Mouse (Mus musculus) liver (tissue): ENCODE measurements around the gene Oma1.

Experiments used
- DNase-seq: peaks from one replicate; pipeline ENCODE4 v3.0.0-alpha.2; 2020; ENCODE audit warnings: mixed read lengths

The Oma1 gene

DNA sequence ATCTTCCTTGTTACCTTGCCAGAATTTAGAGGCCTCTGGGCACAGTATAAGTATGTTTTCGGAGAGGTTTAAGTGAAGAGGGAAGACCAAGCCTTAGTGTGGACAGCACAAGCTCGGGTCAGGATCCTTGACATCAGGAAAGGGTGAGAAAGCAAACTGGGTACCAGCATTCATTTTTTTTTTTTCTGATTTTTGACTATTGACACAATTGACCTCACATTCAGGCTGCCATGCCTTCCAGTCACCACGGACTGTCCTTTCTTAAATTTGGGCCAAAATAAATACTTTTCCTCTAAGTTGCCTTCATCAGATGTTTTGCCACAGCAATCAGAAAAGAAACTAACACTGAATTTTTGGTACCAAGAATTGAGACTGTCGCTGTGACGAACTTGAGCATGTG lies 68.6 kb downstream of the Oma1 start:
- DNase-seq, result no peak

DNA sequence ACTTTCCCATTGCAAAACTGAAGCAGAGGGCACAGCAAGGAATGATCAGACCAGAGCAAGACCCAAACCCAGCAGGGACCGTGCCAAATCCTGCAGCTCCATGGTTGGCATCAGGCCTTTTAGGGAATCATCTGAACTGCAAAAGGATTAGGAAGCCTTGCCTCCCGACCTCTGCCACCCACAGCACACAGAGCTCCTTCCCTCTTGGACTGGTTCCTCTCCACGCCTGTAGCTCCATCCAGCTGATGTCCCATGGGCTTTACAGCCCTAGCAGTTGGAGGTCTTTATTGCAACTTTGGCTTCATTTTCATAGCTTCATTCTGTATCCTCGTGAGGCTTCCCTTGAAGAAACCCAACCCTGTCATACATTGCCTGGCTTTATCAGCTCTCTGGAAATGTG lies 71.4 kb downstream of the Oma1 start:
- no peak for DNase-seq

DNA sequence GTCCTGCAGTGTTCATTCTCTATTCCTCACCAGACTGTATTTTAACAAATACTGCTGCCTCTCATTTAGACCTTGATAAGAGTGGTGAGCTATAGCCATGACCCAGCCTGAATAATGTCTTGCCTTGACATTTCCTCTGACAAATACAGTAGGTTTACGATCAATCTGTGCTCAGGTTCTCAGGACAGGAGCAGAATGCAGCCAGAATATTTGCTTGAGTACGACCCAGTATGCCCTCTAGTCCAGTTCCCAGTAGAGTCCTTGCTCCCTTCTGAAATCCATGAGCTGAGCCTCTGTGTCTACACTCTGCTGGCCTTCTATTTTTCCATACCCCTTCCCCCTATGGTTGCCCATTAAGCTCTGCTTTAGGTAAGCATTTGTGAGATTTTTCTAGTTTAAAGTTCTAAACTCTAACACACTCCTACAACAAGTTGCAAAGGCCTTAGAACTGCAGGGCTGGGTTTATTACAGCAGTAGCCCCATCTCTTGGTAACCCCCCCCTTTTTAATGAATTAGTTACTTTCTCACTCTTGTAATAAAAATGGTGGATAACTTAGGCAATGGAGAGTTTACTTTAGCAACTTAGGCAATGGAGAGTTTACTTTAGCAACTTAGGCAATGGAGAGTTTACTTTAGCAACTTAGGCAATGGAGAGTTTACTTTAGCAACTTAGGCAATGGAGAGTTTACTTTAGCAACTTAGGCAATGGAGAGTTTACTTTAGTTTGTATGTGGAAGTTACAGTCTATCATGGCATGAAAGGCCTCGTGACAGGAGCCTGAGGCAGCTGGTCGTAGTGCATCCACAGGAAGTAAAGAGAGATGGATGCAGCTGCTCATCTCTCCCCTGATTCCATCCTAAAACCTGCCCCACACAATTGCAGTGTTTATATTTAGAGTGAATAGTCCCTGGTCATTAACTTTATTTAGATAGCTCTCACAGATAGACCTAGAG lies 72.5 kb downstream of the Oma1 start:
- peak; percentile 17 for DNase-seq

DNA sequence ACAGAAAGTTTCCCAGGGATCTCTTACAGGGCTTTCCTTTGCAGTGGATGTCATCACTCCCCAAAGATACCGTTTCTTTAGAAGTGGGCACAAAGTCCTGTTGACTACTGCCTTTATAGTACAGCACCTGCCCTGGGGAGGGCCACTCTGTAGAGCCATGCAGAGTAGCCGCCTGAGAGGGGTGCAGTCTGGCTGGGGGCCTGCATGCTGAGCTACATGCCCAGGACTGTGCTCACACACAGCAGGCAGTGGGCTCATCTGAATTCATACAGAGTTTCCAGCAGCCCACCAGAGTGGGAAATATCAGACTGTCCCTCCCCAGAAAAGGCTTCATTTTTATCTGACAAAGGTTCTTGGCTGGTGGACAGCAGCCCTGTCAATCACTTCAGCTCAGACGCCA lies 73.7 kb downstream of the Oma1 start:
- no peak for DNase-seq

DNA sequence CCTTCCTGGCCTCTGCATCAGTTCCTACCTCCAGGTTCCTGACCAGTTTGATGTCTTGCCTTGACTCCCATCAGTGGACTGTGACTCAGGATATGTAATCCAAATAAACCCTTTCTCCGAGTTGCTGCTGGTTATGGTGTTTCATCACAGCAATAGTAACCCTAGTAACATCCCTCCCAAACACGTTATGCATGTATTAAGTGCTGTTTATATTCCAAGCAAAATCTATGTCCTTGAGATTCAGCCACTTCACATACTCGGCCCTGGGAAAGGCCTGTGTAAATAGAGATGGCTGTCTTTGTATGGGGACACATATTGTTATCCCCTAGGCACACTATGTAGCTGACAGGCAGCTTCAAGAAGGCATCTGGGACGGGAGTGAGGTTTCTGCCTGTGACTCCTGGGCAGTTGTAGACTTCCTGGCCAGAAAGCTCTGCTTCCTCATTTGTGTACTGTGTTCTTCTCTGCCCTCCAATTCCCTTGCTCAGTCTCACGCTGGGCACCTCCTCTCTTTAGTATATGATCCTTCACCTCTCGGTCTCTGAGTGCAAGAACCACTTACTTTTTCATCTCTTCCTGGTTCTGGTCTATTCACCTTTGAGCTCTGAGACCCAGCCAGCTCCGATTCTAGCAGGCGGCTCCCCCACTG lies 75.0 kb downstream of the Oma1 start:
- DNase-seq, result no peak

DNA sequence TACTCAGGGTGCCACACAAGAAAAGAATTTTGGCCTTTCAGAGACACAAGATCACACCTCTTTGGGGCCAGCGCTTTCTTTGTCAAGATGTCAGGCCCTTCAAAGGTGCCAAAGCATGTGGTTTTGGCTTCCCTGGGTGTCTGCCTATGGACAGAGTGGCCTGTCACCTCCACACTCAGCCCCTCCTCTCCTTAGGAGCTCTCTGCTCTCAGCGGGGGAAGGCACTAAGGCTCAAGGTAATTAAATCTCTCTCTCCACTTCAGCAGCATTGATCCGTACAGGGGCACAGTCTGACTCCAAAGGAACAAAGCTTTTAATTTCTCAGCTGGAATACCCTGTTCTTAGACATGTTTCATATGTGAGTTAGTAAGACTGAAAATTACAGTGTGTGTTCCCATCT lies 76.0 kb downstream of the Oma1 start:
- DNase-seq, result no peak

DNA sequence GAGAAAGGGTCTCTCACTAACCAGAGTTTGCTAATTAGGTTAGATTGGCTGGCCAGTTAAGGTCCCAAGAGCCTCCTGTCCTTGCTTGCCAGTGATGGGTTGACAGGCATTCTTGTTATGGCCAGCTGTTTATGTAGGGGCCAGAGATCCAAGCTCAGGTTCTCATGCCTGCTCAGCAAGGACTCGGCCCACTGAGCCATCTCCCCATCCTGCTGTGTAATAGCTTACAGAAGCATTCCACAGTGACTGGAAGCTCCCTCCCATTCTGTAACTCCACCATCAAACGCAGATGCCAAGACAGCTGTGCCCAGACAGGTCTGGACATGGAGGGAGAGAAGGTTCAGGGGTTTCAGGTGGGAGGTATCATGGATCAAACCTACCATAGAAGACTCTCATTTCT lies 76.9 kb downstream of the Oma1 start:
- DNase-seq, result no peak

DNA sequence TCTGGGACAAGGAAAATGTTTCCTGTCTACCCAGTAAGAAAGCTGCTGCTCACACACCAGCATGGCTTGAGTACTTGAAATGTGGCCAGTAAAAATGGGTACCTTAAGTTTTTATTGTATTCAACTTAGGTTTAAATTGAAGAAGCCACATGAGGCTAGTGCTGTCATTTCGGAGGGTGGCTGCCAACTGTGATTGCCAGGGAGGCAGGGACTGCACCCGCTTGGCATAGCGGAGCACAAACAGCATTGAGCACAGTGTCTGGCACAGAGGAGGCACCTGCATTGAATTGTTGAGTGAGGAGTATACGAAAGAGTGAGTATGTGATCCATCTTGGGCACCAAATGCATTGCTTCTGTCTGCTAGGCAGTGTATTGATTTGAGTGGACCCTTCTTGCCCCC lies 81.5 kb downstream of the Oma1 start:
- no peak for DNase-seq

DNA sequence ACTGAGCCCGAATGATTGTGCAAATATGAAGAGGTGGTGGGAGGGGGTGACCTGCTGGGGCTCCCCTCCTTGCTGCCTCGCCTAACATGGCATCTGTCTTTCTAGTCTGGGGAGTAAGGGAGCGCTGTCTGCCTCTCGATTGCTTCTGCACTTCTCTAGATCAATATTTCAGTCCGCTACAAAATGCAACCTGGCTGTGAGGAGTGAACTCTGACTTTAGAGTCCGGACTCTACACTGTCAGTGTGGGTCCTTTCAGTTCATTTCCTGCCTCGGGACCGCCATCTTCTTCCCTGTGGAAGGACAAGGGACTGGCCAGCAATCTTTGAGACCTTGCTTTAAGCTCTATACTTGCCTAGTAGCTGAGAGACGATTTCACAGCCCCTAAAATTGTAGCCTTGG lies 82.3 kb downstream of the Oma1 start:
- DNase-seq, result no peak

DNA sequence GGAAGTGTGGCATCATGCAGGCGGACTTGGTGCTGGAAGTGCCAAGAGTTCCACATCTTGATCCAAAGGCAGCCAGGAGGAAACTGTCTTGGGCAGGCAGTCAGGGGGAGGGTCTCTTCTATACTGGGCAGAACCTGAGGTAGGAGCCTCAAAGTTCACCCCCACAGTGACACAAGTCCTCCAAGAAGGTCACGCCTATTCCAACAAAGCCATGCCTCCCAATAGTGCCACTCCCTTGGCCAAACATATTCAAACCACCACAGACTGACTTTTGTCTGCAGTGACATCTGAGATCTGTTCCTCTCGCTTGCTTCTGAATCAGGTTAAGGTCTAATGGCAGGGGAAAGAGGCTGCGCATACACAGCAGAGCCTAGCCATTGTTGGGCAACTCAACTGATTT lies 83.3 kb downstream of the Oma1 start:
- no peak for DNase-seq

DNA sequence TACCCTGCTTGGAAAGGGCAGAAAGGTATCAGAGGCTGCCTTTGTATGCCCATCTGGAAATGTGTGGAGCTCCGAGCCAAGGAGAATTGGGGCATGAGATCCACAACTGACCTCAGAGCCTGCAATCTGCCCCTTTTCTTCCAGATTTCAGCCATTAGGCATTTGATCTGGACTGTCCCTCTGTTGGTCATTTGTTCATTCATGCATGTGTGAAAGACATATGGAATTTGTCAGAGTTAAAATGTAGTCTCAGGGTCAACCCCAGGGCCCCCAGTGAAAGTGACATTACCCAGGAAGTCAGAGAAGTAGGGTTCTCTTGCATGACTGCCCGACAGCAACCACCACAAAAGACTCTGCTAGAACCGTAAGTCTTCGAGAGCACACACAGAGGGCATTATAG lies 89.0 kb downstream of the Oma1 start:
- DNase-seq, result no peak

DNA sequence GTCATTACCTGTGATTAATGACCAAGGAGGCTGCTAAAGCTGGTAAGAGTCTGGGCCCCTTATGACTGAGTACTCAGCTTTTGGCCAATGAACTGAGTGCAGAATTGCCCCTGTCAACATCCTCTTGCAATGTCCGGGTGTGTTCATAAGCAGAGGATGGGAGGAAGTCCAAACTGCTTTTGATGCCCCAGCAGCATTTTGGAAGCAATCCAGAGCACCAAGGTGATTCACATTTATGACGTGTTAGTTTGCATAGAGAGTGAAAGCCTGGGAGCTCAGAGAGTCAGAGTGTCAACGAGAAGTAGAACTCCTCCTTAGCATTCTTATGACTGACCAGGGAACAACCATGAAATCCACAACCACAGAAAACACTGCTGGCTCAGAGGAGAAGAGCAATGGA lies 91.7 kb downstream of the Oma1 start:
- DNase-seq, result no peak

DNA sequence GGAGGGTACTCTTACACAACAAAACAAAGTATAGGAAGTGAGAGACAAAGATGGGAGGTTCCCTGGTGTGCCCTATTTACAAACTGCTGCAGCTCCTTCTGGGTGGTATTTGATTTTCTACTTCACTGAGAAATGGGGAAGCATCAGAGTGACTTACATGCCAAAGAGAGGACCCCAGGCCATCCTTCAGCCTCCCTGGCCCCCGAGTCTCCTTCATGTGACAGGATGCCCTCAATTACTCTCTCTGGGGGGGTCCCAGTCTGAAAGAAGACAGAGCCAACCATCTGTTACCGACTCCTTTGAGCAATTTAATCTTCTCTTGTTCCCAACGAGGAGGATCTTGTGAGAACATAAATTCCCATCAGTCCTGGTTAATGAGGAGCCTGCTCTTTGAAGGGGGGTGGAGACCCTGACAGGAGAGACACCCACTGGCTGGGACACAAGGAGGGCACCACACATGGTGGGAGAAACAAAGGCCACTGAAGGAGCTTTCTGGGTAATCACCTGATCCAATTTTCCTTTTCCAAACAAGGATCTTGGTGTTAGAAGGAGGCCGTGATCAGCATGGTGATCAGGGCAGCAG lies 96.7 kb downstream of the Oma1 start:
- DNase-seq, result no peak
